Mouse (Mus musculus): ENCODE measurements at regions not wholly inside any gene's neighbourhood (a gene's known extent, or its start where the extent isn't known, plus 50 kb on each side); places are given as distances from the start of the nearest gene placed in this dataset.
A peak's percentile ranks its signal among the peaks of the same experiment; 100 is the strongest.

DNA sequence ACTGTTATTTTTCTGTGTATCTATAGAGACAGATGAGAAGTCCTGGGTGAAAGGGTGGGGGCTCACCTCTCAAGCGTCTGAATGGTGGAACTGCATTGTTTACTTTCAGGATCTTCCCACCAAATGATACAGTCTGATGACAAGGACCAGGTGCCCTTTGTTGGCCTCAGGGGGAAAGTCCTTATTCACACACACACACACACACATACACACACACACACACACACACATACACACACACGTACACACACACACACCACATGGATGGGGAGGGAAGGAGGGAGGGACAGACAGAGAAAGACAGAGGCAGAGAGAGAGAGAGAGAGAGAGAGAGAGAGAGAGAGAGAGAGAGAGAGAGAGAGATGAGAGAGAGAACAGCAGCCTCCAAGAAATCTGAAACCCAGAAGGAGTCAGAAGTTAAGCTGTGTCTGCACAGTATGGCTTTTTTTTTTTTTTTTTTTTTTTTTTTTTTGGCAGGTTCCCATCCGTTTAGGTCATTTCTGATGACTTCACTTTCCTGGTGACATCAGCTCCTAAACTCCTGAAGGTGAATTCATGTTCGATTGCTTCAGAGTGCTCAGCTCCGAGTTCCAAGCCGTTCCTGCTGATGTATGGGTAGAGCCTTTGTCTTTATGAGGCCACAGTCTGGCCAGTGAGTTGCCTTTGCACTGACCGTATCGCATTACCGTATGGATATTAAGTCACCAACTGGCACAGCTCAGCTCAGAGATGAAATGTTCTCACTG lies 273.4 kb downstream of the Kcnrg start:
- CTCF ChIA-PET: interaction anchor here (1.1 kb wide), 1 partner anchor 9 kb away, joined by 3 read pairs; no protein-coding TSS in a partner anchor
- in situ Hi-C loops (cut with MboI; ENCODE audit: low pct_unique_long_range_greater_than_20kb): loop anchor here (5.0 kb wide), 1 partner anchor 87 kb away; no protein-coding TSS in a partner anchor
- no peak for ATAC-seq
- POLR2A ChIA-PET: interaction anchor here (0.5 to 0.7 kb wide), 3 partner anchors 16 to 242 kb away, joined by 3 to 6 read pairs (median 3); no protein-coding TSS in a partner anchor
- no peaks in the 10 kb centered on the region for H3K27me3 ChIP-seq
- TF ChIP-seq CTCF (IDR thresholded peaks at IDR 0.05): no peak
- DNase-seq (ENCODE audit: low read depth, low spot score): peak; percentile 72

GRCm38 (mm10) chr14:61885241-61886015 lies 278.2 kb downstream of the Kcnrg start:
- no peak for ATAC-seq
- no peak for TF ChIP-seq CTCF (IDR thresholded peaks at IDR 0.05)
- no peaks in the 10 kb centered on the region for H3K27me3 ChIP-seq
- ChIA-PET CTCF (no interaction called here), POLR2A (no interaction called here)
- in situ Hi-C loops (cut with MboI; ENCODE audit: low pct_unique_long_range_greater_than_20kb): no loop called here
- DNase-seq (ENCODE audit: low read depth, low spot score): no peak

- in situ Hi-C loops (cut with MboI; ENCODE audit: low pct_unique_long_range_greater_than_20kb): no loop called here
- H3K27me3 ChIP-seq: no peaks in the 10 kb centered on the region
- ChIA-PET POLR2A (no interaction called here), CTCF (interaction anchor here (1.4 kb wide), 1 partner anchor 8 kb away, joined by 3 read pairs; no protein-coding TSS in a partner anchor)
- DNase-seq (ENCODE audit: low read depth, low spot score): no peak
- TF ChIP-seq CTCF (IDR thresholded peaks at IDR 0.05): no peak
- ATAC-seq: no peak
These were observed 282.4 kb downstream of the Kcnrg start for GRCm38 (mm10) chr14:61889626-61890025.

GRCm38 (mm10) chr14:61893786-61894185 lies 286.5 kb downstream of the Kcnrg start:
- CTCF ChIA-PET: no interaction called here
- H3K27me3 ChIP-seq: no peaks in the 10 kb centered on the region
- in situ Hi-C loops (cut with MboI; ENCODE audit: low pct_unique_long_range_greater_than_20kb): no loop called here
- TF ChIP-seq CTCF (IDR thresholded peaks at IDR 0.05): no peak
- DNase-seq (ENCODE audit: low read depth, low spot score): no peak
- ATAC-seq: no peak
- POLR2A ChIA-PET: interaction anchor here (0.6 kb wide), 1 partner anchor 57 kb away, joined by 3 read pairs; no protein-coding TSS in a partner anchor

DNA sequence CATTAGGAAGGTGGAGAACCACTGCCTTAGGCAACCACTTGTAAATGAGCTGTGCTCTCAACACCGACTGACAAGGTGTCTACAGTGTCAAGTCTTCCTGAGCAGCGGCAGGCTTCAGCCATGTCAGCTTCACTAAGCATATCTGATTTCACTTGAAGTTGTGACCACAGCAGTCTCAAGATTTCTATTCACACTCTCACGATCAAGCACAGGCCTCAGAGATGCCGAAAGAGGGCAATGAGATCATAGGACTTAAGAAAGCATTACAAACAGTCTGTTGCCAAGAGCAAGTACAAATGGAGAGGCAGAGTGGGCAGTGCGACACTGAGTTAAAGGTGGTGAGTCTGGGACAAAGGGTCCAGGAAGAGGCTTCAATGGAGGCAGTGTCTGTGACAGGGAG lies 289.6 kb downstream of the Kcnrg start:
- in situ Hi-C loops (cut with MboI; ENCODE audit: low pct_unique_long_range_greater_than_20kb): no loop called here
- CTCF ChIA-PET: no interaction called here
- no peak for DNase-seq (ENCODE audit: low read depth, low spot score)
- no peaks in the 10 kb centered on the region for H3K27me3 ChIP-seq
- POLR2A ChIA-PET: interaction anchor here (0.7 kb wide), 1 partner anchor 16 kb away, joined by 3 read pairs; no protein-coding TSS in a partner anchor
- no peak for ATAC-seq
- no peak for TF ChIP-seq CTCF (IDR thresholded peaks at IDR 0.05)

- in situ Hi-C loops (cut with MboI; ENCODE audit: low pct_unique_long_range_greater_than_20kb): no loop called here
- ChIA-PET CTCF (no interaction called here), POLR2A (no interaction called here)
- no peaks in the 10 kb centered on the region for H3K27me3 ChIP-seq
- ATAC-seq: no peak
- no peak for TF ChIP-seq CTCF (IDR thresholded peaks at IDR 0.05)
- no peak for DNase-seq (ENCODE audit: low read depth, low spot score)
These were observed 291.4 kb downstream of the Kcnrg start for GRCm38 (mm10) chr14:61898664-61899063.

DNA sequence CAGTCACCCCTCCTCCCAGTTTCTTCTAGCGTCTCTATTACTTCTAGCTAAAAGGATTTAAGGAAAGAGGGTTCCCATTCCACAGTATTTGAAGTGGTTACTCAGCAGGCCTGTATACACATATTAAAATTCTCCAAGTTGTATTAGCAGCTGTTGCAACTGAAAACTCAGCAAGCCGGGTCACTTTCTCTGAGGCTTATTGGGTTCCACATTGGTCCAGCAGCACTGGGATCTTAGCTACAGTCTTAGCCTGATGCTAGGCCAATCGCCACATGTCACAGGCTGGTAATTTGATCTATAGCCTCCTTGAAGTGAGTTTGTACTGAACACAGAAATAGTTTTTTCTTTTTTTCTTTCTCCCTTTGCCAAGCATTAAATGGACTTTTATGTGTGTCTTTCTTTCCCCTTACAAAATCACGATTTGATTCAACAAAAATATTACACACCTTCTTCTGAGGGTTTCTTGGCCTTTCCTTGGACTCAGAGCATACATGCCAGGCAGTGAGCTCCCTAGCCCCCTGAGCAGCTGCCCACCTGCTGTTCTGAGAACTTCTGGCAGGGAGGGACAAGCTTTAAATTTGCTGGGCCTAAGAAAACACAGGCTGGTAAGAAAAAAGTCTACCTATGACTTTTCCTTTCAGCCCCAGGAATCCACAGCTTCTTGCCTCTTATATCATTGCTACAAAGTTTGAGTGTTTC lies 297.3 kb downstream of the Kcnrg start:
- CTCF ChIA-PET: interaction anchor here (1.0 to 1.2 kb wide), 2 partner anchors 36 to 46 kb away, joined by 3 read pairs; no protein-coding TSS in a partner anchor

DNA sequence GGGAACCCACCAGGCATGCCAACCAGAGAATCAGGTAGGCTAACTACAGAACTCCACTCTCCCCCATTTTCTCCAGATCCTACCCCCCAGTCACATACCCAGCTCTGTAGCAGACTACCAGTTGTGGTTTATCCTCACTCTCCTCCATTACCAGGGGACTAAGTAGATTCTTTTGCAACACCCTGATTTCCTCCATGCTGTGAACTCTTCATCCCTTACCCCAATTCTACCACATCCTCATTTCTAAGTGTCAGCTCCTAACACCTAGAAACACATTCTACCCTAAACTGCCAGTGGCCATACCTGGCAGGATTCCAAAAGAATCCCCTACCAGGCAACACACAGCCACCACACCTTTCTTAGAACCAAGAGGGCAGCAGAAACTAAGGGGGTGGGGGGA lies 310.9 kb downstream of the Kcnrg start:
- no peaks in the 10 kb centered on the region for H3K27me3 ChIP-seq
- CTCF ChIA-PET: no interaction called here
- POLR2A ChIA-PET: no interaction called here
- in situ Hi-C loops (cut with MboI; ENCODE audit: low pct_unique_long_range_greater_than_20kb): no loop called here
- DNase-seq (ENCODE audit: low read depth, low spot score) (no peak), ATAC-seq (no peak)
- no peak for TF ChIP-seq CTCF (IDR thresholded peaks at IDR 0.05)

More for the DNA sequence above, 297.3 kb downstream of the Kcnrg start:
- in situ Hi-C loops (cut with MboI; ENCODE audit: low pct_unique_long_range_greater_than_20kb): no loop called here
- H3K27me3 ChIP-seq: no peaks in the 10 kb centered on the region
- ATAC-seq (no peak), DNase-seq (ENCODE audit: low read depth, low spot score) (no peak)
- TF ChIP-seq CTCF (IDR thresholded peaks at IDR 0.05): no peak
- POLR2A ChIA-PET: no interaction called here

- CTCF ChIA-PET: no interaction called here
- in situ Hi-C loops (cut with MboI; ENCODE audit: low pct_unique_long_range_greater_than_20kb): no loop called here
- no peak for DNase-seq (ENCODE audit: low read depth, low spot score)
- ATAC-seq: no peak
- POLR2A ChIA-PET: no interaction called here
- H3K27me3 ChIP-seq: no peaks in the 10 kb centered on the region
- TF ChIP-seq CTCF (IDR thresholded peaks at IDR 0.05): no peak
These were observed 324.6 kb downstream of the Kcnrg start for GRCm38 (mm10) chr14:61931811-61932210.

DNA sequence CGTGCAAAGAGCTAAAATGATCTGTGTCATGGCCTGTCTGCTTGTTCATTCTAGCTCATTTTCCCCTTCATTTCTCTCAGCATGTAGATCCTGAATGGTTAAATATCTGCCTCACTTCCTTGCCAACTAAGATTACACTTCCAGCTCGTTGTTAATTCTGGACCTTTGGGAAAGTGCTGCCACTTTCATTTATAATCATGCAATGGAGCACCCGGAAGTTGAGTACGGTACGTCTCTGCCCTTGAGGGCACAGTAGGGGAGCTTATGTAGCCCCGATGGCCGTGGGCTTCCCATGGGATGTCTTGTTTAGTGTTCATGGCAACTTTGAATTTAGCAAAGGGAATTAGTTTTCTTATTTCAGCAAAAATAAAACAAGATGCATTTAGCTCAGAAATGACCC lies 334.4 kb downstream of the Kcnrg start:
- TF ChIP-seq CTCF (IDR thresholded peaks at IDR 0.05): no peak
- ChIA-PET CTCF (interaction anchor here (0.8 to 1.0 kb wide), 2 partner anchors 9 to 18 kb away, joined by 3 read pairs; no protein-coding TSS in a partner anchor), POLR2A (no interaction called here)
- no peak for ATAC-seq
- no peaks in the 10 kb centered on the region for H3K27me3 ChIP-seq
- DNase-seq (ENCODE audit: low read depth, low spot score): no peak
- in situ Hi-C loops (cut with MboI; ENCODE audit: low pct_unique_long_range_greater_than_20kb): no loop called here

All from Patski (cell line).